ENCODE assay signal across 25 mouse cellular contexts in the genomic region with DNA sequence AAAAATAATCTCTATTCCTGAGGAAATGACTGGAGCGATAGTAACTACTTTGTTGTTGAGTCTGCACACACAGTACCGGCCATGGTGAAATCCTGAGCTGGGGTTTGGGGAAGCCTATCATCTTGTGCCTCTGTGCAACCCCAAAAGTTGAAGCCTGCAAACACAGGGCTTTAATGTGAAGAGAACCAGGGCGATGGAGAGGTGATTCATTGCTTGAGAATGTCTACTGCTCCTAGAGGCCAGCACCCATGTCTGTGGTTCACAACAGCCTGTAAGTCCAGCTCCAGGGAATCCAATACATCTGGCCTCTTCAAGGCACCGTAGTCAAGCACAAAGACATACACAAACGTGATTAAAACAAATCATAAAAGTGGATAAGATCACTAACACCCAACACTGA.
"Had no signal": no experiment of that assay in that cellular context is flagged by ENCODE, and none has a peak within 500 bp of the region (broad histone marks: within the 10 kb centered on the region; RNA-seq: fewer than 3 reads in every experiment).

No protein-coding gene starts in this region.

- ATAC-seq: hindbrain, embryonic 16.5 days; inflammation-experienced regulatory T-cells, adult 6 months; intestine, embryonic 15.5 days; intestine, postnatal 0 days had no signal

- H3K27me3 ChIP-seq: heart, embryonic 12.5 days; hindbrain, embryonic 12.5 days; intestine, embryonic 15.5 days; limb, embryonic 12.5 days had no signal

- H3K4me3 ChIP-seq: gastrocnemius, adult 2 months; heart, embryonic 12.5 days; hindbrain, embryonic 10.5 days; hindbrain, embryonic 12.5 days; intestine, embryonic 15.5 days; layer of hippocampus, adult 2 months; left cerebral cortex, adult 2 months; limb, embryonic 10.5 days; limb, embryonic 12.5 days had no signal

- H3K9me3 ChIP-seq: heart, embryonic 12.5 days; hindbrain, embryonic 10.5 days; hindbrain, embryonic 12.5 days; intestine, embryonic 15.5 days; limb, embryonic 10.5 days; limb, embryonic 12.5 days had no signal

- H3K27ac ChIP-seq: gastrocnemius, adult 2 months; hindbrain, embryonic 10.5 days; hindbrain, embryonic 12.5 days; hindbrain, embryonic 14.5 days; intestine, embryonic 15.5 days; layer of hippocampus, adult 2 months; left cerebral cortex, adult 2 months; limb, embryonic 10.5 days; limb, embryonic 12.5 days had no signal

- H3K9ac ChIP-seq: heart, embryonic 12.5 days; hindbrain, embryonic 12.5 days; hindbrain, embryonic 14.5 days; intestine, embryonic 15.5 days; limb, embryonic 12.5 days had no signal

- H3K4me1 ChIP-seq: hindbrain, embryonic 10.5 days; hindbrain, embryonic 12.5 days; intestine, embryonic 15.5 days; limb, embryonic 10.5 days; limb, embryonic 12.5 days had no signal

- H3K36me3 ChIP-seq: heart, embryonic 12.5 days; hindbrain, embryonic 10.5 days; hindbrain, embryonic 12.5 days; intestine, embryonic 15.5 days; limb, embryonic 10.5 days; limb, embryonic 12.5 days had no signal

- DNase-seq: gastrocnemius, adult 2 months; gastrocnemius, postnatal 10 days; gastrocnemius, postnatal 25 days; heart, adult 18-20 months; heart, postnatal 10 days; heart, postnatal 4 days; kidney, adult 18-20 months; kidney, adult 8-10 months; kidney, postnatal 10 days; kidney, postnatal 25 days; kidney, postnatal 4 days; liver had no signal

- H3K4me2 ChIP-seq: heart, embryonic 12.5 days; hindbrain, embryonic 12.5 days; hindbrain, embryonic 14.5 days; intestine, embryonic 15.5 days; limb, embryonic 12.5 days; liver, embryonic 11.5 days had no signal
